9 mouse cellular contexts compared by ENCODE assay signal in the genomic region with DNA sequence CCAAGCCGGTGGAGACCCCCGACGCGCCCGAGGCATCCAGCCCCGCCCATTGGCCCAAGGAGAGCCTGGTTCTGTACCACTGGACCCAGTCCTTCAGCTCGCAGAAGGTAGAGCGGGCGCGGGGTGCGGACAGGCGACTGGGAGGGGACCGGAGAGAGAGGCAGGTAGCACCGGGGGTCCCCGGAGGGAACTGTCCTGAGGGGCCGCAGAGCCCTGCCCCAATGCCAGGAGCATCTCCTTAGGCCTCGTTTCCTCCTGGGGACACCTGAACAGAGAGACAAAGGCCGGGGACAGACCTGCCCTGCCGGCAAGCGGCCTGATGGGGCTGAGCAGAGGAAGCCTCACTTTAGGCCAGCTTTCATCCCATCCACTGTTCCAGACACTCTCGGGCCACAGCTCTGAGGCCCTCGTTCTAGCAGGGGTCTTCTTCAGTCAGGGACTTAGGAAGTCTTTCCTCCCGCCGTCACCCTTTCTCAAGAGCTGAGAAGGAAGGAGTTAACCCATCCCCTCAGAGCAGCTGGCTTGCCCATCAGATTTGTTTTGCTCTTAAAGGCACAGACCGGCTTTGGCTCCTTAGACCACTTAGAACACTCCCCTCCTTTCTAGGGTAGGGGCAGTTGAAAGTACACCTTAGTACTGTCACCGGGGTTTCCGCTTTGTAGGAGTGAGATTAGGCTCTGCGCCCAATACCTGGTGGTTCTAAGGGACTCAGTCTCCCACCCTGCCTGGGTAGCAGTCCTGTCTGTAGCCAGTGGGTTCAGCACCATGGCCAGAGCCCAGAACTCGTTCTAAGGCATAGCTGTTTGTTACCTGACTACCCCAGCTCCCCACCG. TPM values are rescaled to one million over a fixed set of nuclear protein-coding genes. Genes with fewer than 3 reads are reported as not detected.
DNase-seq lines count a peak whose midpoint lies in the region; ATAC-seq and TF ChIP-seq lines count a peak whose summit lies in the region.
"Had no signal": no experiment of that assay in that cellular context is flagged by ENCODE, and none has a peak within 500 bp of the region (broad histone marks: within the 10 kb centered on the region; RNA-seq: fewer than 3 reads in every experiment).

No protein-coding gene starts in this region.

- peaks cover 49% of the 10 kb centered on the region for H3K27me3 ChIP-seq in heart, embryonic 12.5 days (replicated peaks)
- peaks cover 21% of the 10 kb centered on the region for H3K27me3 ChIP-seq in embryonic facial prominence, embryonic 12.5 days
- H3K27me3 ChIP-seq in hindbrain, embryonic 14.5 days (ENCODE audit: control insufficient read depth, insufficient read depth, low read length), result no peaks in the 10 kb centered on the region
- peaks cover 17% of the 10 kb centered on the region for H3K27me3 ChIP-seq in liver, postnatal 0 days (ENCODE audit: insufficient read depth, low read length)

- no peak for DNase-seq in heart, adult 9 months (ENCODE audit: low spot score in 2 of 2)
- DNase-seq in NIH3T3 (ENCODE audit: low read depth), result peak; percentile 71
- peak; percentile 62 for DNase-seq in hindbrain, embryonic 14.5 days (ENCODE audit: low spot score)
- DNase-seq in liver, postnatal 0 days, result peak; percentile 48
- DNase-seq in retina, postnatal 1 day, result peak; percentile 67
- DNase-seq in spleen, postnatal 36 days (ENCODE audit: low spot score in 2 of 2), result no peak

- TF ChIP-seq EP300 in liver, postnatal 0 days (IDR thresholded peaks at IDR 0.05; ENCODE audit: low read depth), result no peak

- H3K4me2 ChIP-seq in heart, embryonic 12.5 days, result peak overlapping the region; percentile 65
- H3K4me2 ChIP-seq in embryonic facial prominence, embryonic 12.5 days (replicated peaks), result peak overlapping the region; percentile 52
- H3K4me2 ChIP-seq in hindbrain, embryonic 14.5 days (replicated peaks), result peak overlapping the region; percentile 71
- H3K4me2 ChIP-seq in liver, postnatal 0 days (ENCODE audit: low read depth, low read length), result no peak overlapping the region; the same call in 1 of the 2 replicates

- WGBS in heart, embryonic 12.5 days, result 1% methylated on average over 30 of the region's 30 CpGs
- WGBS in embryonic facial prominence, embryonic 12.5 days, result 1% methylated on average over 30 of the region's 30 CpGs
- 2% methylated on average over 30 of the region's 30 CpGs for WGBS in hindbrain, embryonic 14.5 days
- WGBS in liver, postnatal 0 days (ENCODE audit: insufficient replicate concordance), result 3% methylated on average over 30 of the region's 30 CpGs

- no peaks in the 10 kb centered on the region for H3K9me3 ChIP-seq in heart, embryonic 12.5 days (replicated peaks)
- no peaks in the 10 kb centered on the region for H3K9me3 ChIP-seq in embryonic facial prominence, embryonic 12.5 days
- H3K9me3 ChIP-seq in hindbrain, embryonic 14.5 days (ENCODE audit: control insufficient read depth, low read length), result no peaks in the 10 kb centered on the region
- H3K9me3 ChIP-seq in liver, postnatal 0 days (ENCODE audit: low read length), result no peaks in the 10 kb centered on the region

- 0 out of 2 replicates have a peak, but pooled peaks have one; percentile 45 for ATAC-seq in heart, embryonic 12.5 days (ENCODE audit: insufficient number of reproducible peaks, low FRiP score)
- no peak; the same call in 1 of the 2 replicates for ATAC-seq in embryonic facial prominence, embryonic 12.5 days (ENCODE audit: insufficient number of reproducible peaks, insufficient read depth, low FRiP score, low TSS enrichment)
- peak; percentile 50 for ATAC-seq in hindbrain, embryonic 14.5 days (ENCODE audit: low FRiP score)
- no peak for ATAC-seq in liver, postnatal 0 days

- no peaks in the 10 kb centered on the region for H3K36me3 ChIP-seq in heart, embryonic 12.5 days
- H3K36me3 ChIP-seq in embryonic facial prominence, embryonic 12.5 days, result no peaks in the 10 kb centered on the region
- no peaks in the 10 kb centered on the region; the same call in 1 of the 2 replicates for H3K36me3 ChIP-seq in hindbrain, embryonic 14.5 days (replicated peaks; ENCODE audit: control insufficient read depth, insufficient read depth)
- no peaks in the 10 kb centered on the region for H3K36me3 ChIP-seq in liver, postnatal 0 days (replicated peaks; ENCODE audit: insufficient read depth, low read length)

- H3K27ac ChIP-seq in heart, embryonic 12.5 days (ENCODE audit: poor library complexity, severe bottlenecking), result no peak overlapping the region
- H3K27ac ChIP-seq in embryonic facial prominence, embryonic 12.5 days, result no peak overlapping the region
- peak overlapping the region; percentile 82 for H3K27ac ChIP-seq in hindbrain, embryonic 14.5 days
- H3K27ac ChIP-seq in liver, postnatal 0 days (ENCODE audit: low read depth), result no peak overlapping the region

- TF ChIP-seq CTCF in liver, postnatal 0 days (IDR thresholded peaks at IDR 0.05; ENCODE audit: low read depth), result no peak

- peak overlapping the region; percentile 34 for H3K4me3 ChIP-seq in heart, embryonic 12.5 days
- H3K4me3 ChIP-seq in embryonic facial prominence, embryonic 12.5 days, result peak overlapping the region; percentile 35
- peak overlapping the region; percentile 56 for H3K4me3 ChIP-seq in hindbrain, embryonic 14.5 days (replicated peaks; ENCODE audit: low read length)
- no peak overlapping the region for H3K4me3 ChIP-seq in liver, postnatal 0 days (ENCODE audit: low read depth, low read length)

- no peak overlapping the region for H3K9ac ChIP-seq in heart, embryonic 12.5 days
- H3K9ac ChIP-seq in embryonic facial prominence, embryonic 12.5 days, result no peak overlapping the region; the same call in 1 of the 2 replicates
- H3K9ac ChIP-seq in hindbrain, embryonic 14.5 days, result peak overlapping the region; percentile 71
- H3K9ac ChIP-seq in liver, postnatal 0 days (replicated peaks), result no peak overlapping the region

- H3K4me1 ChIP-seq in heart, embryonic 12.5 days (replicated peaks), result peaks cover 7% of the 10 kb centered on the region
- H3K4me1 ChIP-seq in embryonic facial prominence, embryonic 12.5 days, result peaks cover 9% of the 10 kb centered on the region; the same call in 1 of the 2 replicates
- peaks cover 28% of the 10 kb centered on the region for H3K4me1 ChIP-seq in hindbrain, embryonic 14.5 days (replicated peaks; ENCODE audit: control insufficient read depth, insufficient read depth, low read length)
- H3K4me1 ChIP-seq in liver, postnatal 0 days (ENCODE audit: insufficient read depth), result no peaks in the 10 kb centered on the region

RNA-seq across cellular contexts. Expression of gene Gdap1l1, which starts 0.6 kb away (rescaled TPM):
- polyA plus RNA-seq in heart, embryonic 12.5 days (2016; fragmentation: Nextera tagmentation; extraction: Ambion mirVana), result 0.19 and 0.63 TPM in 2 replicates
- 7.5 and 10.4 TPM in 2 replicates for polyA plus RNA-seq in embryonic facial prominence, embryonic 12.5 days (2016; fragmentation: Nextera tagmentation; extraction: Ambion mirVana)
- polyA plus RNA-seq in hindbrain, embryonic 14.5 days (2014; fragmentation: Nextera tagmentation; extraction: Ambion mirVana), result 121 and 137 TPM in 2 replicates
- polyA plus RNA-seq in liver, postnatal 0 days (2015; fragmentation: Nextera tagmentation; extraction: Ambion mirVana), result not detected in 2 replicates
- polyA plus RNA-seq: liver, adult 2 months had no signal

RNA-seq across cellular contexts. Expression of gene Oser1, which starts 14.3 kb away (rescaled TPM):
- 55.3 and 57.2 TPM in 2 replicates for polyA plus RNA-seq in heart, embryonic 12.5 days (2016; fragmentation: Nextera tagmentation; extraction: Ambion mirVana)
- 85.4 and 87.3 TPM in 2 replicates for polyA plus RNA-seq in embryonic facial prominence, embryonic 12.5 days (2016; fragmentation: Nextera tagmentation; extraction: Ambion mirVana)
- polyA plus RNA-seq in hindbrain, embryonic 14.5 days (2014; fragmentation: Nextera tagmentation; extraction: Ambion mirVana), result 74.8 and 78.9 TPM in 2 replicates
- polyA plus RNA-seq in liver, postnatal 0 days (2015; fragmentation: Nextera tagmentation; extraction: Ambion mirVana), result 42.6 and 50.4 TPM in 2 replicates

RNA-seq across cellular contexts. Expression of gene Fitm2, which starts 33.6 kb away (rescaled TPM):
- polyA plus RNA-seq in heart, embryonic 12.5 days (2016; fragmentation: Nextera tagmentation; extraction: Ambion mirVana), result 14.2 and 15.5 TPM in 2 replicates
- 10.7 and 11.0 TPM in 2 replicates for polyA plus RNA-seq in embryonic facial prominence, embryonic 12.5 days (2016; fragmentation: Nextera tagmentation; extraction: Ambion mirVana)
- 16.3 and 18.7 TPM in 2 replicates for polyA plus RNA-seq in hindbrain, embryonic 14.5 days (2014; fragmentation: Nextera tagmentation; extraction: Ambion mirVana)
- polyA plus RNA-seq in liver, postnatal 0 days (2015; fragmentation: Nextera tagmentation; extraction: Ambion mirVana), result 15.1 and 16.9 TPM in 2 replicates

RNA-seq across cellular contexts. Expression of gene Jph2, which starts 41.0 kb away (rescaled TPM):
- 62.5 and 62.7 TPM in 2 replicates for polyA plus RNA-seq in heart, embryonic 12.5 days (2016; fragmentation: Nextera tagmentation; extraction: Ambion mirVana)
- polyA plus RNA-seq in embryonic facial prominence, embryonic 12.5 days (2016; fragmentation: Nextera tagmentation; extraction: Ambion mirVana), result 1.5 TPM in 2 replicates
- polyA plus RNA-seq in hindbrain, embryonic 14.5 days (2014; fragmentation: Nextera tagmentation; extraction: Ambion mirVana), result 0.27 and 0.37 TPM in 2 replicates
- 0.11 and 0.19 TPM in 2 replicates for polyA plus RNA-seq in liver, postnatal 0 days (2015; fragmentation: Nextera tagmentation; extraction: Ambion mirVana)

RNA-seq across cellular contexts. Expression of gene R3hdml, which starts 53.3 kb away (rescaled TPM):
- polyA plus RNA-seq in heart, embryonic 12.5 days (2016; fragmentation: Nextera tagmentation; extraction: Ambion mirVana), result not detected in 2 replicates
- polyA plus RNA-seq in embryonic facial prominence, embryonic 12.5 days (2016; fragmentation: Nextera tagmentation; extraction: Ambion mirVana), result not detected in 2 replicates
- 0.26 and 0.29 TPM in 2 replicates for polyA plus RNA-seq in hindbrain, embryonic 14.5 days (2014; fragmentation: Nextera tagmentation; extraction: Ambion mirVana)
- polyA plus RNA-seq in liver, postnatal 0 days (2015; fragmentation: Nextera tagmentation; extraction: Ambion mirVana), result not detected in 2 replicates
- polyA plus RNA-seq: liver, adult 2 months had no signal

Comparison
In these comparisons a context has a peak if more than half of its experiments do, and no peak if none do; other contexts are left out.
1. ATAC-seq: peak in heart, embryonic 12.5 days (single experiment) and hindbrain, embryonic 14.5 days (single experiment); none in embryonic facial prominence, embryonic 12.5 days (single experiment) and liver, postnatal 0 days (single experiment).
2. DNase-seq: peak in NIH3T3 (single experiment), hindbrain, embryonic 14.5 days (single experiment), liver, postnatal 0 days (single experiment) and retina, postnatal 1 day (single experiment); none in heart, adult 9 months (0 of 2) and spleen, postnatal 36 days (0 of 2).
3. RNA of gene Gdap1l1, which starts 0.6 kb away (polyA plus RNA-seq): 121 to 137 TPM in hindbrain, embryonic 14.5 days; 7.5 to 10.4 TPM in embryonic facial prominence, embryonic 12.5 days, 0.19 to 0.63 TPM in heart, embryonic 12.5 days and not detected in liver, postnatal 0 days; every median in the first group is over 10 times any median in the second.